Mouse (Mus musculus): ENCODE results near the gene Cyth1. TPM values are rescaled to one million over a fixed set of nuclear protein-coding genes. Genes with fewer than 3 reads are reported as not detected.

The Cyth1 gene
- polyA plus RNA-seq, 1 experiment from 2014 or later: 13.1 TPM

DNA sequence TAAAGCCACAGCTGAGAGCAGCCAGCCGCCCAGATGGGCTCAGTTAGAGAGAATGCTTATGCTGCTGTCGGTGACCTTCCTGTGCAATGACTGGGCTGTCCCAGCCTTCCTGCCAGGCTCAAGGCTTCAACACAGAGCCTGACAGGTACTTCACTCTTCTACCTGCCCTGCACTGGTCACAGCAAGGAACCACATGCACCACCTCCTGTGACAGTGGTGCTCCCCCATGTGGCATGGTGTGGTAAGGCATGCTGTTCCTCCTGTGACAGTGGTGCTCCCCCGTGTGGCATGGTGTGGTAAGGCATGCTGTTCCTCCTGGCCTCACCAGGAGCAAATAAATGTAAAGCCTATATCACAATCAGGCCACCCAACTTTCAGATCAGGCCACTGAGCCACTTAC lies 145.6 kb downstream of the Cyth1 start:
- peak; percentile 62 for ATAC-seq (ENCODE audit: low FRiP score, low TSS enrichment)
- H3K9ac ChIP-seq (ENCODE audit: low read length): no peak overlapping the region
- no peaks in the 10 kb centered on the region for H3K9me3 ChIP-seq (ENCODE audit: control insufficient read depth, low read length)
- TF ChIP-seq EP300 (optimal IDR thresholded peaks at IDR 0.05): no peak
- peak; percentile 100 for TF ChIP-seq CTCF (IDR thresholded peaks at IDR 0.05; ENCODE audit: low read depth)
- 59% methylated on average over 3 of the region's 3 CpGs for WGBS
- DNase-seq (ENCODE audit: low spot score): peak; percentile 94
- H3K27ac ChIP-seq (replicated peaks): no peak overlapping the region
- H3K36me3 ChIP-seq (ENCODE audit: control insufficient read depth, insufficient read depth, low read length): no peaks in the 10 kb centered on the region
- H3K4me2 ChIP-seq (replicated peaks; ENCODE audit: low read depth): no peak overlapping the region
- no peaks in the 10 kb centered on the region for H3K27me3 ChIP-seq (ENCODE audit: control insufficient read depth, insufficient read depth, low read length)
- no peak overlapping the region for H3K4me3 ChIP-seq (ENCODE audit: low read depth, low read length)
- H3K4me1 ChIP-seq (replicated peaks; ENCODE audit: control insufficient read depth, insufficient read depth): no peaks in the 10 kb centered on the region

DNA sequence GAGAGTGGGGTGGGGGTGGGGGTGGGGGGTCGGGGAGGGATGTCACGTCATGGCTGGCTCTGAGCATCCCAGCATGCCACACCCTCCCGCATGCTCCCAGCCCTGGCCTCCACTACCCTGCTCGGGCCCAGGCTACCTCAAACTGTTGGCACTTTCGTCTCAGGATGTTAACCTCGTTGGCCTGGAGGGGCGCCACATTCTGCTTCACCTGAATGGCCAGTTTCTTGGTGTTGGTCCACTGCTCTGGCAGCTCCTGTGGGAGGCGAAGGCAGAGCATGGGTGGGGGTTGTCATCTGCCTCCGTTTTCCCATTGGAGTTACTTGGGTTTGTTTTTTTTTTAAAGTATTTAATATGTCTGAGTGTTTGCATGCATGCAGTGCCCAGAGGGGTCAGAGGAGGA lies 147.3 kb downstream of the Cyth1 start:
- no peak for DNase-seq (ENCODE audit: low spot score)
- no peak for TF ChIP-seq CTCF (IDR thresholded peaks at IDR 0.05; ENCODE audit: low read depth)
- no peak for TF ChIP-seq EP300 (optimal IDR thresholded peaks at IDR 0.05)
- no peak overlapping the region for H3K9ac ChIP-seq (ENCODE audit: low read length)
- H3K4me2 ChIP-seq (replicated peaks; ENCODE audit: low read depth): no peak overlapping the region
- 49% methylated on average over 9 of the region's 9 CpGs for WGBS
- H3K4me3 ChIP-seq (ENCODE audit: low read depth, low read length): no peak overlapping the region
- no peaks in the 10 kb centered on the region for H3K36me3 ChIP-seq (ENCODE audit: control insufficient read depth, insufficient read depth, low read length)
- no peaks in the 10 kb centered on the region for H3K9me3 ChIP-seq (ENCODE audit: control insufficient read depth, low read length)
- no peaks in the 10 kb centered on the region for H3K4me1 ChIP-seq (replicated peaks; ENCODE audit: control insufficient read depth, insufficient read depth)
- ATAC-seq (ENCODE audit: low FRiP score, low TSS enrichment): no peak
- no peak overlapping the region for H3K27ac ChIP-seq (replicated peaks)
- H3K27me3 ChIP-seq (ENCODE audit: control insufficient read depth, insufficient read depth, low read length): no peaks in the 10 kb centered on the region

DNA sequence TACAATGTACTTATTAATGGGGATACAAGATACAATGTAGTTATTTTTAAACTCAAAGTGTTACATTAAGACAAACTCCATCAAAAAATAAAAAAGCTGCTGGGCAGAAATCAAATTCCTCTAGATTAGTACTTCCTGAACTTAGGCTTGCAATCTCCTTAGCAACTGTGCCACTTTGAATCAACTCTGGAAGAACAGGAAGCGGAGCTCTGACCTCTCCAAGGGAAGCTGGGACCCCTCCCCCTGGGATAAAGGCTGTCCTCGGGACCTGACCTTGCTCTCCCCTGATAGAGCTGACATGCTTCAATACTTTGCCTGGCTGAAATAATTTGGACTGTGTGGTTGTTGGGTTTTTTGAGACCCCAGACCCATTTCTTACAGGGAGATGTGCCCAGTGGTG lies 151.7 kb downstream of the Cyth1 start:
- H3K4me2 ChIP-seq (replicated peaks; ENCODE audit: low read depth): no peak overlapping the region
- H3K4me3 ChIP-seq (ENCODE audit: low read depth, low read length): no peak overlapping the region
- no peak overlapping the region for H3K27ac ChIP-seq (replicated peaks)
- H3K9ac ChIP-seq (ENCODE audit: low read length): no peak overlapping the region
- H3K9me3 ChIP-seq (ENCODE audit: control insufficient read depth, low read length): no peaks in the 10 kb centered on the region
- 39% methylated on average over 2 of the region's 2 CpGs for WGBS
- no peaks in the 10 kb centered on the region for H3K36me3 ChIP-seq (ENCODE audit: control insufficient read depth, insufficient read depth, low read length)
- DNase-seq (ENCODE audit: low spot score) (no peak), ATAC-seq (ENCODE audit: low FRiP score, low TSS enrichment) (no peak)
- no peaks in the 10 kb centered on the region for H3K27me3 ChIP-seq (ENCODE audit: control insufficient read depth, insufficient read depth, low read length)
- no peak for TF ChIP-seq EP300 (optimal IDR thresholded peaks at IDR 0.05)
- TF ChIP-seq CTCF (IDR thresholded peaks at IDR 0.05; ENCODE audit: low read depth): no peak
- H3K4me1 ChIP-seq (replicated peaks; ENCODE audit: control insufficient read depth, insufficient read depth): no peaks in the 10 kb centered on the region

DNA sequence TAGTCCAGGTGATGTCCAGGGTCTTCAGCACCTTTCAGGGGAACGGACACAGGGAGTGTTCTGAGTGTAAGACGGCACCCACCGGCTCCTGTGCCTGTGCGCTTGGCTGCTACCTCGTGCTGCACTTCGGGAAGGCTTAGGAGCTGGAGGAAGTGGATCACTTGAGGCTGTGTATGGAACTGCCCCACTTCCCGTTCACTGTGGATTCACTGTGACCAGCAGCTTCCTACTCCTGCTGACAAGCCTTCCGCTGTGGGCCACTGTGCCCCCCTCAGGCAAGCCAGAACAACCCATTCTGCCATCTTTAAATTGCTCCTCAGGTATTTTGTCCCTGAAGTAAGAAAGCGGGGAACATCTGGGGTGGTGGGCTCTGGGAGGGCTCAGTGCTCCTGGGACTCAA lies 153.4 kb downstream of the Cyth1 start:
- TF ChIP-seq EP300 (optimal IDR thresholded peaks at IDR 0.05): no peak
- TF ChIP-seq CTCF (IDR thresholded peaks at IDR 0.05; ENCODE audit: low read depth): no peak
- Histone ChIP-seq H3K4me3 (ENCODE audit: low read depth, low read length) (no peak overlapping the region), H3K36me3 (ENCODE audit: control insufficient read depth, insufficient read depth, low read length) (no peaks in the 10 kb centered on the region), H3K27ac (replicated peaks) (no peak overlapping the region), H3K9ac (ENCODE audit: low read length) (no peak overlapping the region), H3K4me1 (replicated peaks; ENCODE audit: control insufficient read depth, insufficient read depth) (no peaks in the 10 kb centered on the region), H3K27me3 (ENCODE audit: control insufficient read depth, insufficient read depth, low read length) (no peaks in the 10 kb centered on the region), H3K4me2 (replicated peaks; ENCODE audit: low read depth) (no peak overlapping the region), H3K9me3 (ENCODE audit: control insufficient read depth, low read length) (no peaks in the 10 kb centered on the region)
- DNase-seq (ENCODE audit: low spot score): no peak
- no peak for ATAC-seq (ENCODE audit: low FRiP score, low TSS enrichment)
- 86% methylated on average over 9 of the region's 9 CpGs for WGBS

DNA sequence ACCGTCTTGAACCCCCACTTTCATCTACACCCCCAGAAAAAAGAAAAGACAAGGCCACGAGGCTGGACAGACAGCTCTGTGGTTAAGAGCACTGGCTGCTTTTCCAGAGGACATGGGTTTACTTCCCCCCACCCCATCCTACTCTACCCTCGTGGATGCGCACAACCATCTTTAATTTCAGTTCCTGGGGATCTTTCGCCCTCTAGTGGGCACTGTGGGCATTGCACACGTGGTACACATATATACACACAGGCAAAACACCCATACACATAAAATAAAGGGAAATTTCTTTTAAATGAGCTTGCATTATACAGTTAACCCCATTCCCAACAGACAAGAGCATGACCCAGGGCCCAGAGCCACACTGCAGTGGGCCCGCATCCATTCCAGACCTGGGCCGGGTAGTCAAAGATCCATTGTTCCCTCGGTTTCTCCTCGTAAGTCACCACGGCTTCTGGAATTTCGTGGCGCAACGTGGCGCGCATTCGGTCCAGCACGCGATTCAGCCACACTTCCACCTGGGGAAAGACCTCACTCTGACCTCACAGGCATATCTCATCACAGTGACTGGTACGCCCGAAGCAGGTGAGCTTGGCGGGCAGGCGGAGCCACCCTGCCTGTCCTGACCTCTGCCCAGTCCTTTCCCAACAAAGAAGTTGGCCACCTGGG lies 157.3 kb downstream of the Cyth1 start:
- ATAC-seq (ENCODE audit: low FRiP score, low TSS enrichment) (no peak), DNase-seq (ENCODE audit: low spot score) (no peak)

DNA sequence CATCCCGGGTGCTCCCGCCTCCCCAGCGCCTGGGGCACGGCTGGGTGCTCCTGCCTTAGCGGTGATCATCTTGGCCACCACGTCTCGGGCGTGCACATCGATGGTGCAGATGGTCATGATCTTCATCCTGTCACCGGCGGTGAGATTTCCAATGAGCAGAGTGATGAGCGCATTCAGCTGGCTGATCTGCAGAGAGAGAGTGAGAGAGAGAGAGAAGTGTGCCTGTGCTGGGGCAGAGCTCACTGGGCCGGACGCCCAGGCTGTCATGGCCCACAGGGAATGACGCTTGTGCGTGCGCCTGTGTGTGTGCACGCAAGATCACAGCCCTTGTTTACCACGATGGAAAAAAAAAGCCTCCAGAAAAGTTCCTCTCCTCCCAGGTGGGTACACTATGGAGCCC lies 159.5 kb downstream of the Cyth1 start:
- 70% methylated on average over 19 of the region's 19 CpGs for WGBS
- H3K4me2 ChIP-seq (replicated peaks; ENCODE audit: low read depth): no peak overlapping the region
- no peak overlapping the region for H3K9ac ChIP-seq (ENCODE audit: low read length)
- ATAC-seq (ENCODE audit: low FRiP score, low TSS enrichment) (no peak), DNase-seq (ENCODE audit: low spot score) (no peak)
- no peak for TF ChIP-seq EP300 (optimal IDR thresholded peaks at IDR 0.05)
- TF ChIP-seq CTCF (IDR thresholded peaks at IDR 0.05; ENCODE audit: low read depth): no peak
- H3K4me3 ChIP-seq (ENCODE audit: low read depth, low read length): no peak overlapping the region
- H3K36me3 ChIP-seq (ENCODE audit: control insufficient read depth, insufficient read depth, low read length): no peaks in the 10 kb centered on the region
- no peaks in the 10 kb centered on the region for H3K9me3 ChIP-seq (ENCODE audit: control insufficient read depth, low read length)
- no peaks in the 10 kb centered on the region for H3K27me3 ChIP-seq (ENCODE audit: control insufficient read depth, insufficient read depth, low read length)
- no peaks in the 10 kb centered on the region for H3K4me1 ChIP-seq (replicated peaks; ENCODE audit: control insufficient read depth, insufficient read depth)
- no peak overlapping the region for H3K27ac ChIP-seq (replicated peaks)

More for the DNA sequence above, 157.3 kb downstream of the Cyth1 start:
- WGBS: 87% methylated on average over 23 of the region's 23 CpGs
- H3K9me3 ChIP-seq (ENCODE audit: control insufficient read depth, low read length): no peaks in the 10 kb centered on the region
- H3K36me3 ChIP-seq (ENCODE audit: control insufficient read depth, insufficient read depth, low read length): no peaks in the 10 kb centered on the region
- no peak overlapping the region for H3K9ac ChIP-seq (ENCODE audit: low read length)
- no peak overlapping the region for H3K4me3 ChIP-seq (ENCODE audit: low read depth, low read length)
- no peaks in the 10 kb centered on the region for H3K27me3 ChIP-seq (ENCODE audit: control insufficient read depth, insufficient read depth, low read length)
- no peak overlapping the region for H3K4me2 ChIP-seq (replicated peaks; ENCODE audit: low read depth)
- no peak overlapping the region for H3K27ac ChIP-seq (replicated peaks)
- no peaks in the 10 kb centered on the region for H3K4me1 ChIP-seq (replicated peaks; ENCODE audit: control insufficient read depth, insufficient read depth)
- TF ChIP-seq CTCF (IDR thresholded peaks at IDR 0.05; ENCODE audit: low read depth) (peak; percentile 70), EP300 (optimal IDR thresholded peaks at IDR 0.05) (no peak)
